Mouse (Mus musculus) embryonic facial prominence, embryonic 14.5 days (tissue): ENCODE data around the gene Zfp865. TPM values are rescaled to one million over a fixed set of nuclear protein-coding genes. Genes with fewer than 3 reads are reported as not detected.

Experiments used
- ATAC-seq: fragments of 200-750 bp; cut with Nextera tagmentation; 2 replicates; pipeline ENCODE4 v1.8.0; 2017; ENCODE audit warnings: low read depth, moderate number of reproducible peaks, moderate TSS enrichment
- DNase-seq: peaks from one replicate; pipeline ENCODE4 v3.0.0-alpha.2; 2015; ENCODE audit warnings: low spot score
- H3K27ac ChIP-seq: fragments of 300-500 bp; sonication (generic); replicated peaks from 2 replicates; pipeline ENCODE4 v1.5.1; 2014; ENCODE audit warnings: low read depth, mild to moderate bottlenecking, low read length, moderate library complexity
- H3K27me3 ChIP-seq: fragments of 300-500 bp; sonication (generic); replicated peaks from 2 replicates; pipeline ENCODE4 v1.6.1; 2014; ENCODE audit warnings: low read length; ENCODE audit not compliant: control insufficient read depth, insufficient read depth
- H3K36me3 ChIP-seq: fragments of 300-500 bp; sonication (generic); 2 replicates; pipeline ENCODE4 v1.6.1; 2014; ENCODE audit warnings: low read length, mixed read lengths; ENCODE audit not compliant: control insufficient read depth, insufficient read depth
- H3K4me1 ChIP-seq: fragments of 300-500 bp; sonication (generic); 2 replicates; pipeline ENCODE4 v1.6.1; 2014; ENCODE audit warnings: antibody characterized with exemption, low read length; ENCODE audit not compliant: control insufficient read depth, insufficient read depth
- H3K4me2 ChIP-seq: fragments of 300-500 bp; sonication (generic); 2 replicates; pipeline ENCODE4 v1.6.1; 2014; ENCODE audit warnings: low read depth, mild to moderate bottlenecking, low read length, moderate library complexity, mixed read lengths
- H3K4me3 ChIP-seq: fragments of 300-500 bp; sonication (generic); 2 replicates; pipeline ENCODE4 v1.5.1; 2014; ENCODE audit warnings: low read depth, mild to moderate bottlenecking, low read length
- H3K9ac ChIP-seq: fragments of 300-500 bp; sonication (generic); 2 replicates; pipeline ENCODE4 v1.6.1; 2014; ENCODE audit warnings: low read depth, mild to moderate bottlenecking, low read length, moderate library complexity, mixed read lengths
- H3K9me3 ChIP-seq: fragments of 300-500 bp; sonication (generic); 2 replicates; pipeline ENCODE4 v1.6.1; 2016; ENCODE audit warnings: low read length; ENCODE audit not compliant: control insufficient read depth
- WGBS: fragments of 180-500 bp; shearing (Covaris S2); extraction: QIAGEN DNeasy Blood & Tissue Kit; methylation state at CpG from one replicate; pipeline ENCODE4 v1.1.7; 2014; 5-methylcytosine and 5-hydroxymethylcytosine counted together
- polyA plus RNA-seq: library from polyadenylated mRNA; unstranded; fragments of >200 nt; fragmentation: Nextera tagmentation; extraction: Ambion mirVana; gene quantifications from 2 replicates; pipeline ENCODE4 v1.2.1, GENCODE M21; 2014

The Zfp865 gene
- 5.3 and 5.8 TPM in 2 replicates for polyA plus RNA-seq

- Histone ChIP-seq H3K27me3 (no peaks in the 10 kb centered on the region), H3K9me3 (no peaks in the 10 kb centered on the region), H3K36me3 (peaks cover 42% of the 10 kb centered on the region), H3K27ac (peak within 1 kb of the TSS; percentile 93), H3K4me3 (peak within 1 kb of the TSS; percentile 92), H3K4me1 (peaks cover 12% of the 10 kb centered on the region), H3K9ac (peak within 1 kb of the TSS; percentile 94), H3K4me2 (peak within 1 kb of the TSS; percentile 84)
- ATAC-seq (peak; percentile 93), DNase-seq (peak; percentile 99)
- 0% methylated on average over 35 of the region's 49 CpGs for WGBS
Observed at GRCm38 (mm10) chr7:5020000-5020681, at the start of gene Zfp865, which contains the start of gene Ccdc106. TSS of gene Zfp865 (plus strand) at chr7:5020376. TSS of gene Ccdc106 (plus strand) at chr7:5020553.

DNA sequence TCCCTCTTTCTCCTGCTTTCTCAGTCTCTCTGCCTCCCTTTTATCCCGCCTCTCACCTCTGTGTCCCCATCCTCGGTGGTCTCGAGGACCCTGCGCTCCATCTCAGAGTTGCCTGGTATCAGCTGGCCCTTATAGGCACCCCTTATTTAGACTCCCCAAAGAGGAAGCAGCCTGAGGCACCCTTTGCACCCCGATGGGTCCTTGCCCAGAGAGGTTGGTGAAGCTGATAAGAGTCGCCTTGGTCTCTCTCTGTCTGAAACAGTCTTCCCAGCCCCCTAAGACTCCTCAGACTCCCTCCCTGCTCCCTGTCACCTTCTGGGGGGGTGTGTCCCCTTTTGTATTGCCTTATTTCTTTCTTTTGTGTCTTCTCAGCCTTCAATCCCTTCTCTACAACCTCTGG, 49.1 kb upstream of the Zfp865 start, which contains the start of gene Sbk3:
Gene Sbk3 (minus strand): TSS at position 101 of the 400 bp plus-strand sequence.
- no peak within 1 kb of the TSS for H3K27ac ChIP-seq
- no peaks in the 10 kb centered on the region for H3K4me1 ChIP-seq
- no peaks in the 10 kb centered on the region for H3K36me3 ChIP-seq
- no peak within 1 kb of the TSS for H3K4me2 ChIP-seq
- no peak within 1 kb of the TSS for H3K4me3 ChIP-seq
- WGBS, result 45% methylated on average over 6 of the region's 6 CpGs
- H3K9me3 ChIP-seq, result no peaks in the 10 kb centered on the region
- ATAC-seq (no peak), DNase-seq (no peak)
- H3K27me3 ChIP-seq, result no peaks in the 10 kb centered on the region
- no peak within 1 kb of the TSS for H3K9ac ChIP-seq

DNA sequence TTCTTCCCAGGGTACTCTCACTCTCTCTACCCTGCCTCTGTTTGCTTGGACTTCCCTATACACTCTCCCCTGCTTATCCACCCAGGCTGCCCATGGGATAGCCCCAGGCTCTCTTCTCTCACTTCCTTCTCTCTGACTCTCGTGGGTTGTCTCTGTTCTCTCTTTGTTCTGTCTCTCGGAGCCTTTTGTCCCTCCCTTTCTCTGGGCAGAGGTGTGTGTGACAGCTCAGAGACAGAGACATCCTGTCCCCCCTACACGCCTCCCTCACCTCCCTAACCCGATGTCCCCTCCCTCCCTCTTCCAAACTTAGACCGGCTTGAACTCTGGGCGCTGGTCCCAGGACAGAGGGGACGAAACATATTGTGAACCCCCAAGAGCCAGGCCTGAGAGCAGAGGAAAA, 48.5 kb upstream of the Zfp865 start:
- Histone ChIP-seq H3K27me3 (no peaks in the 10 kb centered on the region), H3K36me3 (no peaks in the 10 kb centered on the region), H3K9me3 (no peaks in the 10 kb centered on the region), H3K4me1 (no peaks in the 10 kb centered on the region), H3K4me3 (no peak overlapping the region), H3K4me2 (no peak overlapping the region), H3K9ac (no peak overlapping the region), H3K27ac (no peak overlapping the region)
- WGBS, result 24% methylated on average over 7 of the region's 7 CpGs
- no peak for ATAC-seq
- no peak for DNase-seq

GRCm38 (mm10) chr7:4972321-4973047, 47.7 kb upstream of the Zfp865 start:
- no peak overlapping the region for H3K4me3 ChIP-seq
- no peak for DNase-seq
- H3K4me2 ChIP-seq, result no peak overlapping the region
- WGBS, result 60% methylated on average over 18 of the region's 18 CpGs
- H3K27ac ChIP-seq, result no peak overlapping the region
- no peaks in the 10 kb centered on the region for H3K27me3 ChIP-seq
- H3K36me3 ChIP-seq, result no peaks in the 10 kb centered on the region
- H3K9me3 ChIP-seq, result no peaks in the 10 kb centered on the region
- H3K4me1 ChIP-seq, result no peaks in the 10 kb centered on the region
- no peak overlapping the region for H3K9ac ChIP-seq
- ATAC-seq, result 0 out of 2 replicates have a peak, but pooled peaks have one; percentile 33

DNA sequence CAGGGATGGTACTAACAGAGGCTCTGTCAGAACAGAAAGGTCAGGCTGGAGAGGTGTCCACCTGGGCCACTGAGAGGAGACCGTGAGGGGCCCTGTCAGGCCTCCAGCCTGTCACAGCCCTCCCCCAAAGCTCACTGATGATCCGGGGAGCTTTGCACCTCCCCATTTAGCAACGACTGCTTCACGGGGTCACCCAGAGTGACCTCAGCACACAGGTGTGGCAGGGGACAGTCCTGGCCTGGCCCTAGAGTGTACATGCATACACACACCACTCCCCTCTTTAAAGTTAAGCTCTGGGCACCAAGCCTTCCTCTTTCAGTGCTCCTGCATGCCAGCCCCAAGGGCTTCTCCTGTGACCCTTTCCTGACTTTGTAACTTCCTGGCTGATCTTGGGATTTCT, 44.7 kb upstream of the Zfp865 start:
- DNase-seq, result no peak

GRCm38 (mm10) chr7:4976832-4977231, 43.3 kb upstream of the Zfp865 start:
- Histone ChIP-seq H3K27ac (no peak overlapping the region), H3K9ac (no peak overlapping the region), H3K4me1 (no peaks in the 10 kb centered on the region), H3K27me3 (no peaks in the 10 kb centered on the region), H3K4me3 (no peak overlapping the region), H3K36me3 (no peaks in the 10 kb centered on the region), H3K9me3 (no peaks in the 10 kb centered on the region), H3K4me2 (no peak overlapping the region)
- WGBS, result 90% methylated on average over 7 of the region's 7 CpGs
- no peak for DNase-seq
- ATAC-seq, result no peak

More for the DNA sequence above, 44.7 kb upstream of the Zfp865 start:
- no peak overlapping the region for H3K4me2 ChIP-seq
- no peak for ATAC-seq
- no peaks in the 10 kb centered on the region for H3K9me3 ChIP-seq
- no peaks in the 10 kb centered on the region for H3K27me3 ChIP-seq
- H3K36me3 ChIP-seq, result no peaks in the 10 kb centered on the region
- H3K4me3 ChIP-seq, result no peak overlapping the region
- H3K27ac ChIP-seq, result no peak overlapping the region
- no peak overlapping the region for H3K9ac ChIP-seq
- H3K4me1 ChIP-seq, result no peaks in the 10 kb centered on the region
- 49% methylated on average over 4 of the region's 4 CpGs for WGBS

DNA sequence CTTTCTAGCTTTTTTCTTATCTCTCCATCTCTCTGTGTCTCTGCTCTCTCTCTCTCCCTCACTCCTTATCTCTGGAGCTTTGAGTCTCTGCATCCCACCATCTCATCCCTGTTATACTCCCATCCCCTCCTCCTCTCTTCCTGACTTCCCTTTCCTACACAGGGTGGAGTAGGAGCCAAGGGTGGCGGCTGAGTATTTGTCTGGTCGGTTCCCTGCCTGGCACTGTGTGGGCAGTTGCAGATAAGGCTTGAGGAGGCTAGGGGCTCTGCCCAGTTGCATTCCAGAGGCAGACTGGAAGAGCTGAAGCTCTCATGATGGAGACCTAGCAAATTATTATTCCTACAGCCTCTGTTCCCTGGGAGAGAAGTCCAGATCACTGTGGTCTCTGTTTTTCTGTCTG, 31.9 kb upstream of the Zfp865 start:
- no peak overlapping the region for H3K4me3 ChIP-seq
- ATAC-seq (no peak), DNase-seq (no peak)
- H3K27ac ChIP-seq, result no peak overlapping the region
- H3K9ac ChIP-seq, result no peak overlapping the region
- no peak overlapping the region for H3K4me2 ChIP-seq
- H3K36me3 ChIP-seq, result peaks cover 21% of the 10 kb centered on the region
- H3K9me3 ChIP-seq, result 0 out of 2 replicates have a peak, but pooled peaks cover 8% of the 10 kb centered on the region
- 60% methylated on average over 2 of the region's 2 CpGs for WGBS
- no peaks in the 10 kb centered on the region for H3K4me1 ChIP-seq
- no peaks in the 10 kb centered on the region for H3K27me3 ChIP-seq

GRCm38 (mm10) chr7:4993347-4993998, 26.7 kb upstream of the Zfp865 start:
- Histone ChIP-seq H3K36me3 (peaks cover 31% of the 10 kb centered on the region), H3K4me3 (no peak overlapping the region), H3K4me2 (peak overlapping the region; percentile 84; the same call in 1 of the 2 replicates), H3K9ac (peak overlapping the region; percentile 19; the same call in 1 of the 2 replicates), H3K9me3 (0 out of 2 replicates have a peak, but pooled peaks cover 8% of the 10 kb centered on the region), H3K27ac (no peak overlapping the region), H3K4me1 (peaks cover 14% of the 10 kb centered on the region), H3K27me3 (peaks cover 5% of the 10 kb centered on the region; the same call in 1 of the 2 replicates)
- ATAC-seq (no peak), DNase-seq (no peak)
- WGBS, result 55% methylated on average over 28 of the region's 55 CpGs
